Mouse (Mus musculus): ENCODE measurements around the gene Wscd2. TPM values are rescaled to one million over a fixed set of nuclear protein-coding genes. Genes with fewer than 3 reads are reported as not detected.

Wscd2 gene
- total and polyA plus RNA-seq, 3 experiments, result 0.38 to 0.51 (median 0.39) TPM

DNA sequence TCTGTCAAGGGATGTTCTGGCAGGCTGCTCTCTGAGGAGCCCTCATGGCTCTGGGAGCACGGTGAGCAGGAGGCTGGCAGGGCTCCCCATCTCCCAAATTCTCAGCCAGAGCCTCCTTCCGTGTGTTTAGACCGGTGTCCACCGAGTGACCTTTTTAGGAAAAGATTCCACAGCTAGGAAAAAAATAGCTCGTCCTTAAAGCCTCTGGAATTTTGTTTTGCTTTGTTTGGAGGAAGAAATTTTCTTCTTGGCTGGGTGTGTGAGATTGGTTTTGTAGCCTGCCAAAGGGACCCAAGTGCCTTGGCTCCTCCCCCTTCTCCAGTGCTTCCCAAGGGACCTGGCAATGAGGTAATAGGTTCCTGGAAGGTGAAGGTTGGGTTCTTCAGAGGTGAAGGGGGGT, 69.5 kb downstream of the Wscd2 start:
- Histone ChIP-seq H3K4me3 (replicated peaks in 1 of 3; ENCODE audit: low read depth in 2 of 3, low read length in 2 of 3, poor library complexity in 1 of 3) (no peak overlapping the region), H3K4me2 (ENCODE audit: insufficient read depth, low read depth, poor library complexity, severe bottlenecking) (no peak overlapping the region), H3K4me1 (ENCODE audit: control insufficient read depth in 1 of 2, insufficient read depth in 2 of 2) (no peaks in the 10 kb centered on the region; a peak in 1 of 4 replicates), H3K27me3 (replicated peaks) (peaks cover 83% of the 10 kb centered on the region), H3K9ac (ENCODE audit: insufficient read depth, low read depth) (no peak overlapping the region), H3K79me2 (replicated peaks; ENCODE audit: control insufficient read depth, extremely low read depth, insufficient read depth, poor library complexity, severe bottlenecking) (no peaks in the 10 kb centered on the region), H3K27ac (ENCODE audit: insufficient read depth, low read depth) (no peak overlapping the region), H3K36me3 (replicated peaks in 1 of 2; ENCODE audit: control insufficient read depth in 1 of 2, insufficient read depth in 1 of 2, low read length in 1 of 2) (no peaks in the 10 kb centered on the region), H3K9me3 (replicated peaks; ENCODE audit: low read length) (no peaks in the 10 kb centered on the region)
- TF ChIP-seq TCF12 (IDR thresholded peaks at IDR 0.05; ENCODE audit: low read depth, low read length) (no peak), EP300 (IDR thresholded peaks at IDR 0.05; ENCODE audit: low read length) (no peak), SIN3A (IDR thresholded peaks at IDR 0.05; ENCODE audit: low read length) (no peak), USF2 (conservative IDR thresholded peaks at IDR 0.05; ENCODE audit: low read depth, low read length) (no peak)
- in situ Hi-C loops (cut with MboI; ENCODE audit: low pct_ligation_motif_present, low pct_unique_long_range_greater_than_20kb, low sequenced_read_pairs) (no loop called here), dilution Hi-C loops (cut with MboI; ENCODE audit: extremely low pct_ligation_motif_present, extremely low pct_unique_long_range_greater_than_20kb, low sequenced_read_pairs) (no loop called here)
- no peak for DNase-seq (ENCODE audit: extremely low read depth)

DNA sequence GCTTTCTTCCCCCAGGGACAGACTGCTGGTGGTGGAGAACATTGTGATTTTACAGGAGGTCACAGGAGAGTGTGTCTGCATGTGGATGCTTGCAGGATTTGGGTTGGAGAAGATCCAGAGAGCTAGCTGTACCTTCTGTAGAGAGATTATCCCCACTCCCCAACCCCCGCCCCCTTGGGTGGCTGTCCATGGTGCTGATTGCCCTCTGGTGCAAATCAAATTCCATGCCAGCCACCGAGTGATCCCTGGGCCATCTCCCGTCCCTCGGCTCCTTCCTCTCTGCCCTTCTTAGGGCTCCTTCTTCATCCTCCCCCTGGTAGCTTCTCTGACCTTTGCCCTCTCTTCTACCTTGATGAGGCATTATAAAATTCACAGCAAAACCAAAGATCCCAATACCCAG, 74.3 kb downstream of the Wscd2 start:
- in situ Hi-C loops (cut with MboI; ENCODE audit: low pct_ligation_motif_present, low pct_unique_long_range_greater_than_20kb, low sequenced_read_pairs) (no loop called here), dilution Hi-C loops (cut with MboI; ENCODE audit: extremely low pct_ligation_motif_present, extremely low pct_unique_long_range_greater_than_20kb, low sequenced_read_pairs) (no loop called here)
- no peak for TF ChIP-seq MEF2A (IDR thresholded peaks at IDR 0.05; ENCODE audit: borderline replicate concordance, low read depth, low read length)
- no peak for TF ChIP-seq ZNF384 (IDR thresholded peaks at IDR 0.05; ENCODE audit: low read depth, low read length)
- no peak for TF ChIP-seq GABPA (IDR thresholded peaks at IDR 0.05; ENCODE audit: insufficient replicate concordance, low read depth, low read length)
- no peak for TF ChIP-seq SMC3 (IDR thresholded peaks at IDR 0.05; ENCODE audit: low read depth, low read length)
- TF ChIP-seq IRF4 (IDR thresholded peaks at IDR 0.05; ENCODE audit: low read depth, low read length), result no peak
- TF ChIP-seq ETS1 (conservative IDR thresholded peaks at IDR 0.05; ENCODE audit: low read depth, low read length), result no peak
- no peak for TF ChIP-seq PAX5 (IDR thresholded peaks at IDR 0.05; ENCODE audit: low read length)
- no peak for TF ChIP-seq TCF12 (IDR thresholded peaks at IDR 0.05; ENCODE audit: low read depth, low read length)
- TF ChIP-seq JUND (conservative IDR thresholded peaks at IDR 0.05; ENCODE audit: low read depth, low read length), result no peak
- TF ChIP-seq POLR2A (IDR thresholded peaks at IDR 0.05; ENCODE audit: low read depth, low read length), result no peak
- TF ChIP-seq RAD21 (IDR thresholded peaks at IDR 0.05; ENCODE audit: low read depth, low read length), result no peak
- no peak for TF ChIP-seq USF2 (conservative IDR thresholded peaks at IDR 0.05; ENCODE audit: low read depth, low read length)
- TF ChIP-seq CHD1 (IDR thresholded peaks at IDR 0.05; ENCODE audit: low read depth, low read length), result no peak
- no peak for TF ChIP-seq MXI1 (IDR thresholded peaks at IDR 0.05; ENCODE audit: low read depth, low read length)
- no peak for TF ChIP-seq MAFK (IDR thresholded peaks at IDR 0.05; ENCODE audit: insufficient replicate concordance, low read length)
- no peak for TF ChIP-seq NELFE (IDR thresholded peaks at IDR 0.05; ENCODE audit: low read depth, low read length)
- TF ChIP-seq MYC (IDR thresholded peaks at IDR 0.05; ENCODE audit: low read depth, low read length), result no peak
- no peak for TF ChIP-seq ELF1 (IDR thresholded peaks at IDR 0.05; ENCODE audit: low read depth, low read length)
- no peak for TF ChIP-seq EP300 (IDR thresholded peaks at IDR 0.05; ENCODE audit: low read length)
- TF ChIP-seq POLR2AphosphoS2 (IDR thresholded peaks at IDR 0.05; ENCODE audit: low read depth, low read length), result no peak

More for the DNA sequence above, 74.3 kb downstream of the Wscd2 start:
- H3K27ac ChIP-seq (ENCODE audit: insufficient read depth, low read depth), result no peak overlapping the region
- peaks cover 81% of the 10 kb centered on the region for H3K27me3 ChIP-seq (replicated peaks)
- no peaks in the 10 kb centered on the region for H3K36me3 ChIP-seq (replicated peaks in 1 of 2; ENCODE audit: control insufficient read depth in 1 of 2, insufficient read depth in 1 of 2, low read length in 1 of 2)
- DNase-seq (ENCODE audit: extremely low read depth), result no peak
- H3K4me2 ChIP-seq (ENCODE audit: insufficient read depth, low read depth, poor library complexity, severe bottlenecking), result no peak overlapping the region
- H3K9me3 ChIP-seq (replicated peaks; ENCODE audit: low read length), result no peaks in the 10 kb centered on the region
- no peak overlapping the region for H3K4me3 ChIP-seq (replicated peaks in 1 of 3; ENCODE audit: low read depth in 2 of 3, low read length in 2 of 3, poor library complexity in 1 of 3)
- no peak overlapping the region for H3K9ac ChIP-seq (ENCODE audit: insufficient read depth, low read depth)
- H3K79me2 ChIP-seq (replicated peaks; ENCODE audit: control insufficient read depth, extremely low read depth, insufficient read depth, poor library complexity, severe bottlenecking), result no peaks in the 10 kb centered on the region
- H3K4me1 ChIP-seq (ENCODE audit: control insufficient read depth in 1 of 2, insufficient read depth in 2 of 2), result no peaks in the 10 kb centered on the region; a peak in 1 of 4 replicates

All from CH12.LX (cell line).